Mouse (Mus musculus) hindbrain, postnatal 0 days (tissue): ENCODE data around the gene Phc2. TPM values are rescaled to one million over a fixed set of nuclear protein-coding genes. Genes with fewer than 3 reads are reported as not detected.
A peak's percentile ranks its signal among the peaks of the same experiment; 100 is the strongest.
"Not testable (repeated sequence)": the region's sequence is repeated elsewhere in the genome, so short reads cannot be mapped to it uniquely, and the experiment has no call there.

Experiments used
- ATAC-seq: fragments of 200-750 bp; cut with Nextera tagmentation; 2 replicates; pipeline ENCODE4 v1.8.0; 2017; ENCODE audit warnings: mild to moderate bottlenecking, moderate TSS enrichment, moderate library complexity
- DNase-seq: peaks from one replicate; pipeline ENCODE4 v3.0.0-alpha.2; 2015; ENCODE audit warnings: low spot score
- H3K27ac ChIP-seq: fragments of 300-500 bp; sonication (generic); 2 replicates; pipeline ENCODE4 v1.5.1; 2014; ENCODE audit warnings: mild to moderate bottlenecking
- H3K27me3 ChIP-seq: fragments of 300-500 bp; sonication (generic); 2 replicates; pipeline ENCODE4 v1.6.1; 2014; ENCODE audit warnings: low read length, mixed read lengths; ENCODE audit not compliant: insufficient read depth
- H3K36me3 ChIP-seq: fragments of 300-500 bp; sonication (generic); 2 replicates; pipeline ENCODE4 v1.6.1; 2014; ENCODE audit warnings: low read length, mixed read lengths; ENCODE audit not compliant: insufficient read depth
- H3K4me1 ChIP-seq: fragments of 300-500 bp; sonication (generic); 2 replicates; pipeline ENCODE4 v1.6.1; 2014; ENCODE audit warnings: antibody characterized with exemption, low read length, mixed read lengths; ENCODE audit not compliant: insufficient read depth
- H3K4me2 ChIP-seq: fragments of 300-500 bp; sonication (generic); 2 replicates; pipeline ENCODE4 v1.6.1; 2014; ENCODE audit warnings: low read depth, mild to moderate bottlenecking, low read length, moderate library complexity, mixed read lengths
- H3K4me3 ChIP-seq: fragments of 300-500 bp; sonication (generic); 2 replicates; pipeline ENCODE4 v1.5.1; 2014; ENCODE audit warnings: low read length
- H3K9ac ChIP-seq: fragments of 300-500 bp; sonication (generic); replicated peaks from 2 replicates; pipeline ENCODE4 v1.6.1; 2014; ENCODE audit warnings: mild to moderate bottlenecking, low read length, moderate library complexity, mixed read lengths
- H3K9me3 ChIP-seq: fragments of 300-500 bp; sonication (generic); 2 replicates; pipeline ENCODE4 v1.6.1; 2016; ENCODE audit warnings: low read length, mixed read lengths
- CTCF ChIP-seq: IDR thresholded peaks from 2 replicates; pipeline ENCODE4 v1.5.1; 2016; ENCODE audit warnings: antibody characterized with exemption, control low read depth, low read depth
- WGBS: fragments of 180-500 bp; shearing (Covaris S2); extraction: QIAGEN DNeasy Blood & Tissue Kit; methylation state at CpG from one replicate; pipeline ENCODE4 v1.1.7; 2014; 5-methylcytosine and 5-hydroxymethylcytosine counted together
- polyA plus RNA-seq: library from polyadenylated mRNA; unstranded; fragments of >200 nt; fragmentation: Nextera tagmentation; extraction: Ambion mirVana; gene quantifications from 2 replicates; pipeline ENCODE4 v1.2.1, GENCODE M21; 2015
- total RNA-seq: library from RNA; depleted of rRNA; stranded (reverse); fragments of >200 nt; gene quantifications from 2 replicates; pipeline ENCODE4 v1.2.3, GENCODE M21; 2014

The Phc2 gene
- total and polyA plus RNA-seq, 2 experiments from 2014 or later, result 50.7 to 125 TPM

DNA sequence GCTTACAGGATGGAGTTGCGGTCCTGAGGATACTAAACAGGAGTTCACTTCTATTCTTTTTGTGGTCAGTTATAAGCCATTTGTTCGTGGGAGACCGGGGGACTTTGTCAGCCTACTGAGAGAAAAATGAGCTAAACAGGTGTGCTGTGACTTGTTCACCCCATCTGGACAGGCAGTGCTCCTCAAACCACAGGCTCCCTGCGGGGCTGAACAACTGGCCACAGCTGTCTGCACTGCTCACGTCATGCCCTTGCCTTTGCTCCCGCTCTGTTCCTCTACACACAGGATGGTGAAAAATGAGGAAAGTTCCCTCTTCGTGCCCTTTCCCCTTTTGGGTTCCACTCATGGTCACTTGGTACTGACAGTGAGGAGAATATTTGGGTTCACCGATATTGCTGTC is 6.6 kb downstream of the Phc2 start:
- no peak overlapping the region for H3K4me3 ChIP-seq
- H3K9me3 ChIP-seq, result no peaks in the 10 kb centered on the region
- no peaks in the 10 kb centered on the region for H3K27me3 ChIP-seq
- ATAC-seq (no peak), DNase-seq (no peak)
- no peak for TF ChIP-seq CTCF
- no peak overlapping the region for H3K27ac ChIP-seq
- H3K9ac ChIP-seq, result no peak overlapping the region
- H3K4me1 ChIP-seq, result no peaks in the 10 kb centered on the region
- 88% methylated on average over 8 of the region's 8 CpGs for WGBS
- no peaks in the 10 kb centered on the region; the same call in 1 of the 2 replicates for H3K36me3 ChIP-seq
- H3K4me2 ChIP-seq, result no peak overlapping the region

- Histone ChIP-seq H3K27ac (no peak overlapping the region), H3K4me2 (no peak overlapping the region), H3K9ac (no peak overlapping the region), H3K9me3 (no peaks in the 10 kb centered on the region), H3K4me3 (no peak overlapping the region), H3K36me3 (no peaks in the 10 kb centered on the region; the same call in 1 of the 2 replicates), H3K27me3 (no peaks in the 10 kb centered on the region), H3K4me1 (no peaks in the 10 kb centered on the region)
- 67% methylated on average over 3 of the region's 3 CpGs for WGBS
- no peak for DNase-seq
- ATAC-seq, result no peak
- no peak for TF ChIP-seq CTCF
Measured at GRCm38 (mm10) chr4:128664002-128664401, 9.5 kb downstream of the Phc2 start.

GRCm38 (mm10) chr4:128666362-128666761 is 11.9 kb downstream of the Phc2 start:
- H3K36me3 ChIP-seq, H3K4me2 ChIP-seq, H3K27me3 ChIP-seq, H3K4me3 ChIP-seq, H3K4me1 ChIP-seq, H3K27ac ChIP-seq, ATAC-seq, DNase-seq, H3K9me3 ChIP-seq, H3K9ac ChIP-seq: not testable (repeated sequence)
- 51% methylated on average over 7 of the region's 7 CpGs for WGBS

DNA sequence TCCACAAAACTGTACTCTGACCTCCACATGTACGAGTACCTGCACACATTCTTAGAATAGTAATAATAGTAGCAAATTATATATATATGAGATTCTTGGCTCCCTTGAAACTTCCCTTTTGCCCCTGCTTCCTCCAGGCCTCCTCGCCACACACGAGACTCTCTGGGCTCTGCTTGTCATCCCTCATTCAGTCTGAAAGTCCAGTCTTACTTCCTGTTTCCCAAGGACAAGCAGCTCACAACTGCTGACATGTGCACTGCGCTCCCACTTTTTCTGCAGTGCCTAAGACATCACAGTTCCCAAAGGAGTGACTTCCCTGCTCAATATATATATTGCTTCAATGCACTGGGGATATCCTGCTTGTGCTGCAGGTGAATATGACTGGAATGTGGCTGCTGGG is 12.7 kb downstream of the Phc2 start:
- not testable (repeated sequence) for H3K9me3 ChIP-seq, H3K27ac ChIP-seq, H3K9ac ChIP-seq, H3K4me1 ChIP-seq, H3K27me3 ChIP-seq, H3K4me2 ChIP-seq, DNase-seq, ATAC-seq, H3K4me3 ChIP-seq, H3K36me3 ChIP-seq
- WGBS, result 78% methylated on average over 4 of the region's 4 CpGs

- H3K27ac ChIP-seq, result no peak overlapping the region
- no peak for ATAC-seq
- H3K9ac ChIP-seq, result no peak overlapping the region
- no peak overlapping the region for H3K4me2 ChIP-seq
- TF ChIP-seq CTCF, result no peak
- H3K27me3 ChIP-seq, result no peaks in the 10 kb centered on the region
- no peak overlapping the region for H3K4me3 ChIP-seq
- 82% methylated on average over 6 of the region's 6 CpGs for WGBS
- no peaks in the 10 kb centered on the region for H3K9me3 ChIP-seq
- no peak for DNase-seq
- H3K36me3 ChIP-seq, result no peaks in the 10 kb centered on the region; the same call in 1 of the 2 replicates
- peaks cover 5% of the 10 kb centered on the region; the same call in 1 of the 2 replicates for H3K4me1 ChIP-seq
Measured at GRCm38 (mm10) chr4:128669229-128669628, 14.7 kb downstream of the Phc2 start.

GRCm38 (mm10) chr4:128670566-128671191 is 16.2 kb downstream of the Phc2 start:
- Histone ChIP-seq H3K4me3 (no peak overlapping the region), H3K36me3 (no peaks in the 10 kb centered on the region), H3K9me3 (no peaks in the 10 kb centered on the region), H3K27ac (0 out of 2 replicates have a peak overlapping the region, but pooled peaks have one; percentile 4), H3K4me1 (peaks cover 5% of the 10 kb centered on the region; the same call in 1 of the 2 replicates), H3K4me2 (no peak overlapping the region), H3K9ac (no peak overlapping the region), H3K27me3 (no peaks in the 10 kb centered on the region)
- no peak for TF ChIP-seq CTCF
- ATAC-seq, result no peak
- WGBS, result 26% methylated on average over 11 of the region's 11 CpGs
- no peak for DNase-seq

DNA sequence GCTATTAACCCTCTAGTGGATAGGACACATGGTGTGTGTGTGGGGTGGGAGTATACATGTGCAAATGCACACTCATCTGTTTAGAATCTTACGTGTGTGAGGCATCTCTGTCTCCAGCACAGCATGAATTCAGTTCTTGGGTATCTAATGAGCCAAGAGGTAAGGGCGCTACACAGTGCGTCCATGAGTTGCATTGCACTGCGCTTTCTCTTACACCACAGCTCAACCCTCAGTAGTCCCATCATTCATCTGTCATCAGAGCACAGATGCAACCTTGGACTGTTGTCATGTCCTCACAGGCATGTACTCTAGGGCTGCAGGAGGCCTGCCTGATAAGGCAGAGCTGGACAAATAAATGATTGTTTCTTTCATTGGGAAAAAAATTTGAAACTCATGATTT is 18.0 kb downstream of the Phc2 start:
- Histone ChIP-seq H3K4me2 (no peak overlapping the region), H3K9me3 (no peaks in the 10 kb centered on the region), H3K9ac (no peak overlapping the region), H3K4me3 (no peak overlapping the region), H3K27me3 (no peaks in the 10 kb centered on the region), H3K4me1 (peaks cover 5% of the 10 kb centered on the region; the same call in 1 of the 2 replicates), H3K36me3 (no peaks in the 10 kb centered on the region), H3K27ac (0 out of 2 replicates have a peak overlapping the region, but pooled peaks have one; percentile 36)
- DNase-seq (no peak), ATAC-seq (no peak)
- TF ChIP-seq CTCF, result no peak
- WGBS, result 55% methylated on average over 4 of the region's 4 CpGs
